Mouse (Mus musculus): Measurements from ENCODE around the gene Acmsd. TPM values are rescaled to one million over a fixed set of nuclear protein-coding genes. Genes with fewer than 3 reads are reported as not detected.
A peak's percentile ranks its signal among the peaks of the same experiment; 100 is the strongest.

Gene Acmsd
- not detected for polyA plus RNA-seq (2012; fragmentation: generic; extraction: Trizol)
- long read RNA-seq, experiment 1 = 0 reads
- long read RNA-seq, experiment 2 = 0 reads

DNA sequence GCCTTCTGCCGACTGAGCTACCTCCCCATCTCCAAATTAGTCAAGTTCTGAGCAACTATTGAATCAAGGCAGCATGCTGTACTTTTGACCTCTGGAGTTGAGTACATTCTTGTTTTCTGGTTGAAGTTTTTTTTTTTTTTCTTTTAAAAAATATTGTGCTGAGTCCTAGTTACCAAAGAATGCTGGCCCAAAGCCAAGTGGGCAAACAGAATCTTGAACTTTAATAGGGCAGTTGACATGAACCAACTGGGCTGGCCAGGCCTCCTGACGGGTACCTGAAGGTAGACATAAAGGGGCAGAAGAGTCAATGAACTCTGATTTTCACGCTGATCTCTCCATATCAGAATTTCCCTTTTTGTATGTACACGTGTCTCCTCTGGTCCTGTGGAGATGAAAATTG, at the start of gene Acmsd:
Acmsd (plus strand) TSS at position 318 of the 400 bp plus-strand sequence.
- Histone ChIP-seq H3K36me3 (ENCODE audit: control insufficient read depth, insufficient read depth) (no peaks in the 10 kb centered on the region), H3K4me3 (ENCODE audit: insufficient read depth, poor library complexity, severe bottlenecking) (no peak within 1 kb of the TSS), H3ac (ENCODE audit: control insufficient read depth, insufficient read length, low read depth) (no peak within 1 kb of the TSS), H3K27me3 (ENCODE audit: control insufficient read depth, insufficient read depth, insufficient read length) (no peaks in the 10 kb centered on the region), H3K79me3 (ENCODE audit: low read depth) (no peaks in the 10 kb centered on the region), H3K79me2 (ENCODE audit: control insufficient read depth, insufficient read depth) (no peaks in the 10 kb centered on the region)
- TF ChIP-seq MYOG (IDR thresholded peaks at IDR 0.05; ENCODE audit: control insufficient read depth, extremely low read depth, insufficient read length) (no peak), CTCF (IDR thresholded peaks at IDR 0.05; ENCODE audit: control insufficient read depth, insufficient read depth, insufficient read length) (no peak), USF1 (IDR thresholded peaks at IDR 0.05; ENCODE audit: low read depth) (no peak), MAX (IDR thresholded peaks at IDR 0.05) (no peak), MYOD1 (IDR thresholded peaks at IDR 0.05; ENCODE audit: control insufficient read depth, insufficient read length, low read depth) (no peak), CEBPB (IDR thresholded peaks at IDR 0.05; ENCODE audit: low read depth) (no peak), FOSL1 (IDR thresholded peaks at IDR 0.05; ENCODE audit: insufficient read depth, low read length, poor library complexity, severe bottlenecking) (no peak)

DNA sequence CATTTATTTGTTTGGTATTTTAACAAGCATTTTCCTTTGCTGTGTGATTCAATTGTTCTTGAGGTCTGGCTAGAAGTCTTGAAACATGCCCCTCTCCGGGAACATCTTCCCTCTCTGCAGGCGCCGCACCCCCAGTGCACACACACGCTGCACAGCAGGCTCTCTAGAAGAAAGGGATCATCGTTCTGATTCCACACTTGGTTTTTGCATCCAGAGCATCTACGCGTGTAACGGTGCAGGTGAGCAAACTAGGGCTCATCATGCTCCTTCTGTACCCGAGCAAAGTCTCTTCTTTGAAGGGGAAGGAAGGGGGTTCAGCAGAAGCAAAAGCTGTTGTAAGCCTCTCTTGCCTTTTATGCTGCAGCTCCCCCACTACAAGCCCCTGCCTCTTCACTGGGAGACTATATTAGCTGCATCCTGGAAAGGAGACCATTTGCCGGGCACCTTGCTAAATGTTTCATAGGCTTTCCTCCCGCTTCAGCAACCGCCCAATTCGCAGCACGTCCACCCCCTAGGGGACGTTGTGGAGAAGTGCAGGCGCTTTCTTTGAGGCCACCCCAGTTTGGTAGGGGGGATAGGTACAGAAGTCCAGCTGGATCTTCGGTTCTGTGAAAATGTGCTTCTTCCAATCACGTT, 49.6 kb upstream of the Acmsd start, which contains the start of gene Tmem163:
Tmem163 (minus strand) TSS at position 51 of the 636 bp plus-strand sequence.
- Histone ChIP-seq H3K36me3 (ENCODE audit: control insufficient read depth, insufficient read depth) (no peaks in the 10 kb centered on the region), H3K4me3 (ENCODE audit: insufficient read depth, poor library complexity, severe bottlenecking) (no peak within 1 kb of the TSS), H3K27me3 (ENCODE audit: control insufficient read depth, insufficient read depth, insufficient read length) (peaks cover 36% of the 10 kb centered on the region), H3ac (ENCODE audit: control insufficient read depth, insufficient read length, low read depth) (no peak within 1 kb of the TSS), H3K79me2 (ENCODE audit: control insufficient read depth, insufficient read depth) (no peaks in the 10 kb centered on the region), H3K79me3 (ENCODE audit: low read depth) (no peaks in the 10 kb centered on the region)
- no peak for TF ChIP-seq MYOD1 (IDR thresholded peaks at IDR 0.05; ENCODE audit: control insufficient read depth, insufficient read length, low read depth)
- TF ChIP-seq CTCF (IDR thresholded peaks at IDR 0.05; ENCODE audit: control insufficient read depth, insufficient read depth, insufficient read length) = peak; percentile 32

DNA sequence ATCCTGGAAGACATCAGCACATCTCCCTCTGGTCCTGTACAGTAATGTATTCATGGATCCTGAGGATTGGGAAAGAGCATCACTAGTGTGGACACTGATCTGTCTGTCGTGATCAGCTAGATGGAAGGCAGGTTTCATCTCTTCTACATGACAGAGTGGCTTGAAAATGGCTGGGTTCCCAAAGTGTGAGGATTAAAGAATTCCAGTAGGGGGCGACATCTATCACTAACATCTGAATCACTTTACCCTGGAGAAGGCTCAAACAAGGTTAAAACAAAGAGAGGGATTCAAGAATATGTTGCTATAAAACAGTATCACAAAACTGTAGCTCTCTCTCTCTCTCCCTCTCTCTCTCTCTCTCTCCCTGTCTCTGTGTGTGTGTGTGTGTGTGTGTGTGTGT, 32.7 kb upstream of the Acmsd start:
- Histone ChIP-seq H3K79me2 (ENCODE audit: control insufficient read depth, insufficient read depth) (no peaks in the 10 kb centered on the region), H3ac (ENCODE audit: control insufficient read depth, insufficient read length, low read depth) (no peak overlapping the region), H3K79me3 (ENCODE audit: low read depth) (no peaks in the 10 kb centered on the region), H3K4me3 (ENCODE audit: insufficient read depth, poor library complexity, severe bottlenecking) (no peak overlapping the region), H3K27me3 (ENCODE audit: control insufficient read depth, insufficient read depth, insufficient read length) (no peaks in the 10 kb centered on the region), H3K36me3 (ENCODE audit: control insufficient read depth, insufficient read depth) (no peaks in the 10 kb centered on the region)
- TF ChIP-seq MYOD1 (IDR thresholded peaks at IDR 0.05; ENCODE audit: control insufficient read depth, insufficient read length, low read depth) (no peak), FOSL1 (IDR thresholded peaks at IDR 0.05; ENCODE audit: insufficient read depth, low read length, poor library complexity, severe bottlenecking) (no peak), MYOG (IDR thresholded peaks at IDR 0.05; ENCODE audit: control insufficient read depth, extremely low read depth, insufficient read length) (no peak), CTCF (IDR thresholded peaks at IDR 0.05; ENCODE audit: control insufficient read depth, insufficient read depth, insufficient read length) (no peak), USF1 (IDR thresholded peaks at IDR 0.05; ENCODE audit: low read depth) (no peak), CEBPB (IDR thresholded peaks at IDR 0.05; ENCODE audit: low read depth) (no peak), MAX (IDR thresholded peaks at IDR 0.05) (no peak)

DNA sequence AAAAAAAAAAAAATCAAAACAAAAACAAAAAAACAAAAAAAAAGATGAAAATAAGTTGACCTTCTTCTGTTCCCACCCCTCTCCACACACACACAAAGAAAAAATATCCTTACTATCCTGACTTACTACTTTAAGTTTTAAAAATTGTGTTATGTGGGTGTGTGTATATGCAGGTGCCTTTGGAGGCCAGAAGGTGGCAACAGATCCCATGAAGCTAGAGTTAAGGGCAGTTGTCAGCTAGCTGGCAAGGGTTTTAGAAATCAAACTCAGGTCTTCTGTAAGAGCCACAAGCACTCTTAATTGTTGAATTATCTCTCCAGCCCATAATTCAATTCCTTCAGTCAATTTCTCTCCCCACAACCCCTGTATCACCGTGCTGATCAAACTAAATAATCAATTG, 27.0 kb upstream of the Acmsd start:
- H3K79me3 ChIP-seq (ENCODE audit: low read depth) = no peaks in the 10 kb centered on the region
- H3ac ChIP-seq (ENCODE audit: control insufficient read depth, insufficient read length, low read depth) = no peak overlapping the region
- no peaks in the 10 kb centered on the region for H3K36me3 ChIP-seq (ENCODE audit: control insufficient read depth, insufficient read depth)
- no peaks in the 10 kb centered on the region for H3K27me3 ChIP-seq (ENCODE audit: control insufficient read depth, insufficient read depth, insufficient read length)
- TF ChIP-seq USF1 (IDR thresholded peaks at IDR 0.05; ENCODE audit: low read depth) = no peak
- TF ChIP-seq FOSL1 (IDR thresholded peaks at IDR 0.05; ENCODE audit: insufficient read depth, low read length, poor library complexity, severe bottlenecking) = no peak
- no peak for TF ChIP-seq CEBPB (IDR thresholded peaks at IDR 0.05; ENCODE audit: low read depth)
- TF ChIP-seq MAX (IDR thresholded peaks at IDR 0.05) = no peak
- no peak for TF ChIP-seq MYOG (IDR thresholded peaks at IDR 0.05; ENCODE audit: control insufficient read depth, extremely low read depth, insufficient read length)
- TF ChIP-seq MYOD1 (IDR thresholded peaks at IDR 0.05; ENCODE audit: control insufficient read depth, insufficient read length, low read depth) = no peak
- TF ChIP-seq CTCF (IDR thresholded peaks at IDR 0.05; ENCODE audit: control insufficient read depth, insufficient read depth, insufficient read length) = no peak
- H3K79me2 ChIP-seq (ENCODE audit: control insufficient read depth, insufficient read depth) = no peaks in the 10 kb centered on the region
- H3K4me3 ChIP-seq (ENCODE audit: insufficient read depth, poor library complexity, severe bottlenecking) = no peak overlapping the region

DNA sequence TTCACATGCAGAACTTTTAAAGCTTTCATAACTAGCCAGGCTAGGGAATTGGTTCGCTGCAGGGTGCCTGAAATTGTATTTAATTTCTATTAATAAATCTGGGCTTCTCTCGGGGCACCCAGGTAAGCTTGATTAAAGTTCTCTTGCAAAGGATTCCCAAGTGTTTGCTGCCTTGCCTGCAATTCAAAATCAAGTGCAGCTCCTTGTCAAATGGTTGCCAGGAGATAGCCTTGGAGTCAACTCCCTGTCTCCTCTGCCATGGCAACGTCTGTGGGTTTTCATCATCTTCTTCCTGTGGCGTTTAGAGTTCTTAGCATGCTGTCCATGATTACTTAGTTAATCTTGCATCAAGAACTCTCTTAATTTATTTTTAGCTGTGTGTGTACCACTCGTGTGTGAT, 22.9 kb upstream of the Acmsd start:
- H3K36me3 ChIP-seq (ENCODE audit: control insufficient read depth, insufficient read depth) = no peaks in the 10 kb centered on the region

DNA sequence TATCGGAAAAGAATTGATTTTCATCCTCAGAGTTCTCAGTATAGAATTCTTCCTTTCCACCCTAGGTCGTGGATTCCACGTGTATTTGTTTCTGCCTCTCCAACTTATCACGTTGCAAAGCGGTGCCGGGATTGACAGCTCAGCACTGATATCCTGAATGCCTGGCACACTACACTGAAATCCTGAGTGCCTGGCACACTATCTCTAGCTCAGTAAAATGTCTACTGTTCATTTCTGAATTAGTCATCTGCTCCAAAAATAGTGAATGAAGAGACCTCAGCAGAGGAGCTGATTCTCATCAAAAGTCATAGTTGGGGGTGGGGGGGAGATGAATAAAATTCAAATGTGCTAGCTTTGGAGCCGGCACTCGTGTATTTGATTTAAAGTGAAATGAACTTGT, 12.8 kb upstream of the Acmsd start:
- Histone ChIP-seq H3K79me2 (ENCODE audit: control insufficient read depth, insufficient read depth) (no peaks in the 10 kb centered on the region), H3K36me3 (ENCODE audit: control insufficient read depth, insufficient read depth) (no peaks in the 10 kb centered on the region), H3K79me3 (ENCODE audit: low read depth) (no peaks in the 10 kb centered on the region), H3ac (ENCODE audit: control insufficient read depth, insufficient read length, low read depth) (no peak overlapping the region), H3K4me3 (ENCODE audit: insufficient read depth, poor library complexity, severe bottlenecking) (no peak overlapping the region), H3K27me3 (ENCODE audit: control insufficient read depth, insufficient read depth, insufficient read length) (no peaks in the 10 kb centered on the region)
- TF ChIP-seq FOSL1 (IDR thresholded peaks at IDR 0.05; ENCODE audit: insufficient read depth, low read length, poor library complexity, severe bottlenecking) = no peak
- no peak for TF ChIP-seq MYOD1 (IDR thresholded peaks at IDR 0.05; ENCODE audit: control insufficient read depth, insufficient read length, low read depth)
- no peak for TF ChIP-seq CEBPB (IDR thresholded peaks at IDR 0.05; ENCODE audit: low read depth)
- TF ChIP-seq MAX (IDR thresholded peaks at IDR 0.05) = no peak
- TF ChIP-seq CTCF (IDR thresholded peaks at IDR 0.05; ENCODE audit: control insufficient read depth, insufficient read depth, insufficient read length) = no peak
- no peak for TF ChIP-seq USF1 (IDR thresholded peaks at IDR 0.05; ENCODE audit: low read depth)

More for the DNA sequence above, 22.9 kb upstream of the Acmsd start:
- TF ChIP-seq USF1 (IDR thresholded peaks at IDR 0.05; ENCODE audit: low read depth) = no peak
- no peak for TF ChIP-seq CTCF (IDR thresholded peaks at IDR 0.05; ENCODE audit: control insufficient read depth, insufficient read depth, insufficient read length)
- no peak for TF ChIP-seq CEBPB (IDR thresholded peaks at IDR 0.05; ENCODE audit: low read depth)
- Histone ChIP-seq H3ac (ENCODE audit: control insufficient read depth, insufficient read length, low read depth) (no peak overlapping the region), H3K79me3 (ENCODE audit: low read depth) (no peaks in the 10 kb centered on the region), H3K79me2 (ENCODE audit: control insufficient read depth, insufficient read depth) (no peaks in the 10 kb centered on the region), H3K27me3 (ENCODE audit: control insufficient read depth, insufficient read depth, insufficient read length) (no peaks in the 10 kb centered on the region), H3K4me3 (ENCODE audit: insufficient read depth, poor library complexity, severe bottlenecking) (no peak overlapping the region)
